Mouse (Mus musculus): Measurements from ENCODE around the gene Usp34.
"Not testable (repeated sequence)": the region's sequence is repeated elsewhere in the genome, so short reads cannot be mapped to it uniquely, and the experiment has no call there.

Usp34 gene

DNA sequence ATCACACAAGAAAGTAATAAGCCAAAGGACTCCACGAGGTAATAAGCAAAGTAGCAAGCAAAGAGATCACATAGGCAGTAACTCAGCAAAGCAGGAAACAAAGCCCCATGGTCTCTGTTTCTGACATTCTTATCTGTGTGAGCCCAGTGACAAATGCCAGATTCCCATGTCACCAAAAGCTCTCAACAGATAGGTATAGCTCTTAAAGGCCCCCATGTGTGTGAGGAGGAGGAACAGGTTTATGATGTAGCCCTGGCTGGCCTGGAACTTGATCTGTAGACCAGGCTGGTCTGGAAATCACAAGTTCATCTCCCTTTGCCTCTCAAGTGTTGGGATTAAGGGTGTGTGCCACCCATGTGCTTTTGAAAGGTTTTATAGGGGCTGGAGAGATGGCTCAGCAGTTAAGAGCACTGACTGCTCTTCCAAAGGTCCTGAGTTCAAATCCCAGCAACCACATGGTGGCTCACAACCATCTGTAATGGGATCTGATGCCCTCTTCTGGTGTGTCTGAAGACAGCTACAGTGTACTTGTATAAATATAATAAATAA is 53.1 kb downstream of the Usp34 start:
- not testable (repeated sequence) for DNase-seq

DNA sequence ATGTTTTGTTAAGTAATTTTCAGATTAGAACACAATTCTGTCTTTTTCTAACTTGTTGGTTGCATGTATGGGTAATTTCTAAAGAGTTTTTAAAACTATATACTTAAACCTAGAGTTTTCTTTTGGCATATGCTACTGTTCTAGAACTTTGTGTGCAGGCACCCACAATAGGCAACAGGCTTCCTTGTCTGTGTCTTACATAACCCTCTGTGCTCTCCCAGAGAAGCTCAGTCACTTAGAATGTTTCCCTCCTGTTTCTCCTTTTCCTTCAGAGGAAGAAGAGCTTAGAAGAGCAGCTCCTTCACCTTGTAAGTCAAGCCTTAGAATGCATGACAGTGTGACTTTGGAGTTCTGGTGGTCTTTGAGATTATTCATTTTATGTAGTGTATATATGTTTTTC is 55.6 kb downstream of the Usp34 start:
- DNase-seq = no peak

DNA sequence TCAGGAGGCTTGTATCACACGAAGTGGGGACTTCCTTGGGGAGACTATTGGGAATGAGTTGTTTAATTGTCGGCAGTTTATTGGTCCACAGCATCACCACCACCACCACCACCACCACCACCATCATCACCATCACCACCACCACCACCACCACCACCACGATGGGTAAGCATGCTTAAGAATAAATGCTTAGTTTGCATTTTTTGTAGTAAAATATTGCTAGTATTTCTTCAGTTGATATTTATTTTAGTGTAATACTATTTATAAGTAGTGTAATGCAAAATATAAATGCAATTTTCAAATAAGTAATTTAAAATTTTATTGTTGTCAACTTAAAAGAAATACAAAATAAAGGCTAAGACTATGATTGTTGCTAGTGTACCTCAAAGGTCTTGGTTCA is 57.7 kb downstream of the Usp34 start:
- DNase-seq = no peak

DNA sequence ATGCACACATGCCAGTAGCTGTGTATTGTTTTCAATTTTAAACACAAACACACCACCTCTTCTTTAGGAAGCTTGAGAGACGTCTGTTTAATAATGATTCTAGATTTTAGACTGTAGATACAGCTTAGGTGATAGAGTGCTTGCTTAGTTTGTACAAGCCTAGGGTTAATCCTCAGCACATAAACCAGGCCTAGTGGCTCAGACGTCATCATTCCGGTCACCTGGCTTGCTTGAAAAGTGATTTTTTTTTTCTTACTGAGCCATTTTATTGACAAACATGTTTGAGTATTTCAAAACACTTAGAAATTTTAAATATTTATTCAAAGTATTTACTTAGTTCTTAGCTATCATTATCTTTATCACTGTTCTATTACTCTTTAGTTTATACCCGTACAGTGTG is 65.3 kb downstream of the Usp34 start:
- DNase-seq = no peak

DNA sequence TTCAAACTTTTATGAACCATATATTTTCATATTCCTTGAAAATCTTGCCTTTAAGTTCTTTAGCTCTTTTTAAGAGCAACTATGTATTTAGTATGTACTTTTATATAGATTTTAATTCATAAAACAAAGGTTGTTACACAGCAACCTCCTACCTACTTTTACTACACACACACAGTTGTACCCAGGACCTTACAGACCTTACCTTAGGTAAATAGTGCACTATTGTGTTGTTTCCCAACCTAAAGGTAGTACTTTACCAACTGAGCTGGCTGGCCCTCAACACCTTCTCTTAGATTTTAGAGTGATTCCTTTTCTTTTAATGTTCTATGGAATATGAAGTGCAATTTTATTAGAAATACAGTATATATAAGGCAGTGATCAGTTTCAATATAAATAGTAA is 65.8 kb downstream of the Usp34 start:
- no peak for DNase-seq

DNA sequence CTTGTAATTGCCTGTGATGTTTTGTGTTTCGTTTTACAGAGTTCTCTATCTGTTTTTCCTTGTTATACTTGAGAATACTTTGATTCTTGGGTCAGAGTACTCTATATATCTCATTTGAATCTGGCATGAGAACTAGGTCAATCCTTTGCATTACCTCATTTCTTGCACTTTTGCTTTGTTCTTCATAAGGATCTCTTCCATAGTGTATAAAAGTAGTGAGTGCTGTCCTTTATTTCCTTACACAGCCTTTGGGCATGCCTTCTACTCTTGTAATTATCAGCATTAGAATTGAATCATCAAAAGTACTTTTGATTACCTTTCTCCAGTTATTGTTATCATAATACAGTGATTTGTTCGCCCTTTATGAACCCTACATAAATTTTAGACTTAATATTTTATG is 73.4 kb downstream of the Usp34 start:
- no peak for DNase-seq

DNA sequence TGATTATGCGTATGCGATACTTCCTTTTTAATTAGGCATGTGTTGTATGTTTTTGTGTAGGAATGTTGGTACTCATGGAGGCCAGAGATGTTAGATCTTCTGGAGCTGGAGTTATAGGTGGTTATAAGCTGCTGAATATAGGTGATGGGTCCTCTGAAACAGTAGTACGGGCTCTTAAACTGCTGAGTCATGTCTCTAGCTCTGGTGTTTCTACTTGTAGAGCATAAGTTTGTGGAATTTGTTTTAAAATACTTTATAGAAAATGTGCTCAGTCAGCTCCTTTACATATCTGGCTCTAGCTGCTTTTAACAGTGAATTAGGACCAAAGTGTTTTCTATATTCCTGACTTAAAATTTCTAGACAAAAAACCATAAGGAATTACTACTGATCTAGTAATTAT is 73.9 kb downstream of the Usp34 start:
- no peak for DNase-seq

DNA sequence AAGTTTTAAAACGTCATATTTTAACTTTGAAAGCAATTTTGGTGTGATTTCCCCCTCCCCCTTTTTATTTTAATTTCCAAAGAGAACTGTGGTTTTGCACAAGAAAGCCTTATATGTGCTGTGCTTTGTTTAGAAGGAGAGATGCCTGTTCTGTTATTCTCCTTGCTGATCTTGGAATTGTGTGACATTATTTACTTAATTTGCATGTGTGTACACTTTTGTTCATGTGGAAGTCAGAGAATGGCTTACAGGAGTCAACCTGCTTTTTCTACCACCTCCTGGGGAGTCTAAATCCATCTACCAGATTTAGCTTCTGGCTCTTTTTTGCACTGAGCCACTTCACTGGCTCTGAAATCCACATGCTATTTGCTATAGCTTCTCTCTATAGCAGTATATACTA is 76.1 kb downstream of the Usp34 start:
- DNase-seq = no peak

DNA sequence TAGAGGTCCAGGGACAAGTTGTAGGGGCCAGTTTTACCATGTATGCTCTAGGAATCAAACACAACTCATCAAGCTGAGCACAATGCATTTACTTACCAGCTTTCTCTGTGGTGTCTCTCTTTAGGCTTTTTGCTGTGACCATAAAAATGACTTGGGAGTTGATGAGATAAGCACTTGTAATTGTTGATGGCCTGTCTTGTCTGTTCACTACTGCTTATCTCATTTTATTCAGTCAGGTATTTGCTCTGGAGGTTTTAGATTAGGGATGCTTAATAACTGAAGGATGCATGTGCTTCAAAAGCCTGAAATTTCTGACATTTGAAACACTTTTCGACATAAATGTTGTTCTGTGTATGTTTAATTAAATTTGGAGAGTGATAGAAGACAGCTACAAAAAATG is 83.0 kb downstream of the Usp34 start:
- no peak for DNase-seq

DNA sequence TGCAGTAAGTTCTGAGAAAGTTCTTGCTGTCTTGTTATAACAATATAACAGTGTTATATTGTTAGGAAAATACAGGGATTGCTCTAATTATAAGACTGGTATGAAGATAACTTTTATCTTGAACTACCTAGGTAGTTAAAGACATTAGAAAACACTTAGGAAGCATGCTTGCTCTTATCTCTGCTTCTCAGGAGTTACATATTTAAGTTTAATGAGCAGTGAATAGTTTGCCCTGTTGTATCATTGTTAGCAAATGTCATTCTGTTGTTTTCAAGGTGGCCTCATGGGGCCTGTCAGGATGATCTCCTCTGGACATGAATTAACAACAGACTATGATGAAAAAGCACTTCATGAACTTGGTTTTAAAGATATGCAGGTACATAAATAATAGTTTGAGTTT is 85.9 kb downstream of the Usp34 start:
- DNase-seq = no peak

DNA sequence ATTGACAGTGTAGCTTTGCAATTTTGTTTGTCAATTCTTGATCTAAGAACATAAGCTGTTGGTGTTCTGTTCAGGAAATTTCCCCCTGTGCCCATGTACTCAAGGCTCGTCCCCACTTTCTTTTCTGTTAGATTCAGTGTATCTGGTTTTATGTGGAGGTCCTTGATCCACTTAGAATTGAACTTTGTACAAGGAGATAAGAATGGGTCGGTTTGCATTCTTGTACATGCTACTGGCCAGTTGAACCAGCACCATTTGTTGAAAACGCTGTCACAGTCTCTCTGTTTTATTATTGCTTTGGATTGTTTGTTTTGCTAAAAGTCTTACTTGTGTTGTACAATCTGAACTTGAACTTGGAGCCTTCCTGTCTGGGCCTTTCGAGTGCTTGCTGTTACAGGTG is 89.9 kb downstream of the Usp34 start:
- DNase-seq = no peak

DNA sequence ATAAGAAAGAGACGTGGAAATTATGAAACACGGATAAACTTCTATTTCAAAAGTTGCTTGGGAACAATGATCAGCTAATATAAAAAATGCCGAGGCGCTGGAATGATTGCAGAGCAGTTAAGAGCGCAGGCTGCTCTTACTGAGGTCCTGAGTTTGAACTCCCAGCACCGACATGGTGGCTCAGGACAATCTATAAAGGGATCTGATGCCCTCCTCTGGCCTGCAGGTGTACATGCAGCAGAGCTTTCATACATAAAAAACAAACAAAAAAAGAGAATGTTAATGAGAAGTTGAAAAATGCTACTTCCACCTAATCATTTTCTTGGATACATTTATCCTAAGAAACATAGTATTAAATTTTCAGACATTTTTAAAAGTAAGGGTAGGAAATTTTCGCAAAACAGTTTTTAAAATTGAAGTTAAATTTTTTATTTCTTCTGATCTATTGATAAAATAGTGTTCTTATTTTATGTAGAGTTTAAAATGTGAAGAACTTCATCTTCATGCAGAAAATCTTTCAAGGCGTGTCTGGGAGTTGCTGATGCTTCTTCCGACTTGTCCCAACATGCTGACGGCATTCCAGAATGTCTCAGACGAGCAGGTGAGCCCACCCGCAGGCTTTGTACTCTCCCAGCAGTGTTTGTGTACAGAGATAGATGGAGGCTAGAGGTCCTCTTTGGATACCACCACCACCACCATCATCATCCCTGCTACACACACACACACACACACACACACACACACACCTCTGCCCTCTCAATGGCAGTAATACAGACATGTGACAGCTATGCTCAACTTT is 94.5 kb downstream of the Usp34 start:
- no peak for DNase-seq

DNA sequence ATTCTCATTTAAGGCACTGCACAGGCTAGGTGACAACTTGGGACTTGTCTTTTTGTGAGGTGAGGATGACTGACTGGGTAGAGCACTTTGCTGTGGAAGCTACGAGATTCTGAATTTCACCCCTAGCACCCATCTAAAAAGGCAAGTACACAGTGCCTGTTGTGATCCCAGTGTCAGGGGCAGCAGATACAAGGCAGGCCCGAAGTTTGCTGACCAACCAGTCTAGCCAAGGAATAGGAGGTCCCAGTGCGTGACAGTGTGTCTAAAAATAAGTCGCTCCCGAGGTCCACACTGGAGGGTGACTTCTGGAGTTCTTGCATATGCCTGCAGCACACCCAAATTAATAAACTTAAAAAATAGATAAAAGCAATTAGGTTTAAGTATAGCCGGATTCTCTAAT is 121.6 kb downstream of the Usp34 start:
- DNase-seq = no peak

DNA sequence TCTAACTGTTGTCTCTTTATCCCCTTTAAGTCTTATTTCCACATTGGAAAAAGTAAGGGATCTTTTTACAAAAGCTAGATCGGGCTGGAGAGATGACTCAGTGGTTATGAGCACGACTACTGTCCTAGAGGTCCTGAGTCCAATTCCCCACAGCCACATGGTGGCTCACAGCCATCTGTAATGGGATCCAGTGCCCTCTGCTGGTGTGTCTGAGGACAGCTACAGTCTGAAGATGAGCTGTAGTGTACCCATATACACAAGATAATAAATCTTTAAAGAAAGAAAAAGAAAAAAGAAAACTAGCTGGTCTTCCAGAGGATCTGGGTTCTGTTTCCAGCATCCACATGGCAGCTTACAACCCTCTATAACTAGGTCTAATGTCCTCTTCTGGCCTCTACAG is 123.3 kb downstream of the Usp34 start:
- DNase-seq = no peak

DNA sequence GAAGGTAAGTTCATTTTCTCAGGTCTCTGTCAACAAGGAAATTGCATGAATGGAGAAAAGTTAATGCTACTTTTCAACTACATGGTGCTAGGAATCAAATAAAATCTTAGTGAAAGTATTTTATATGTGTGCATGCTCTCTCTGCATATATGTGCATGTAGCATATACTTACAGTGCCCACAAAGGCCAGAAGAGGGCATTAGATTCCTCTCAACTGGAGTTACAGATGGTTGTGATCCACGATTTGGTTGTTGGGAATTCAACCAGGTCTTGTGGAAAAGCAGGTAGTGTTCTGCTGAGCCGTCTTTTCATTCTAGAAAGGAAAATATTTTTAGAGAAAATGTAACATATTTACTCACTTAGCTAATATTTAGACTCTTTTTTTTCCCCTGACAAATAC is 129.4 kb downstream of the Usp34 start:
- no peak for DNase-seq

DNA sequence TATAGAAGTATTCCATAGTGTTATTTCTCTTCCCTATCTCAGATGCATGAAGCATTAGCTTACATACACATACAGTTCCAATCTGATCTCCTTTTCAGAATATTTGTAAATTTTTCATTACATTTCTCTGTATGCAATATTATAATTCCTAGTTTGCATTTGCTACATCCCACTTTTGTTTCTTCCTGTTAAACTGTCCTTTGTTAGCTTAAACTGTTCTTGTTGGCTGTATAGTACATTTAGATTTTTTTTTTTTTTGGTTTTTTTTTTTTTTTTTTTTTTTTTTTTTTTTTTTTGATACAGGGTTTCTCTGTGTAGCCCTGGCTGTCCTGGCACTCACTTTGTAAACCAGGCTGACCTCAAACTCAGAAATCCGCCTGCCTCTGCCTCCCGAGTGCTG is 159.2 kb downstream of the Usp34 start:
- DNase-seq = not testable (repeated sequence)

DNA sequence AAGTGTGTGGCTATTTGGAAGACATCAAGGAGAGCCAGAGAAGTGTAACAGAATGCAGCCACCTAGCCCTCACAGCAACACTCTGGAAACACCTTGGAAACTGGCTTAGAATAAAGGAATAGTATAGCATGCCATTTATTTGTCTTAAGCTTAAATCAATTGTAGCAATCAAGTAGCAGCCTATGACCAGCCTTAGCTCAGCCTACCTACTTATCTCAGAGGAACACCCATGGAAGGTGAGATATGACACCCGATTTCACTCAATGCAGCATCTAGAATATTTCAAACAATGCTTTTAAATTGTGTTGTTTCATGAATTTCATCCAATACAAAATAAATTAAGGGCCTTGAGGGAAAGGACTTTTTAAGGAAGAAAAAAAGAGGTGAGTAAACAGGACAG is 183.3 kb downstream of the Usp34 start:
- DNase-seq = no peak

DNA sequence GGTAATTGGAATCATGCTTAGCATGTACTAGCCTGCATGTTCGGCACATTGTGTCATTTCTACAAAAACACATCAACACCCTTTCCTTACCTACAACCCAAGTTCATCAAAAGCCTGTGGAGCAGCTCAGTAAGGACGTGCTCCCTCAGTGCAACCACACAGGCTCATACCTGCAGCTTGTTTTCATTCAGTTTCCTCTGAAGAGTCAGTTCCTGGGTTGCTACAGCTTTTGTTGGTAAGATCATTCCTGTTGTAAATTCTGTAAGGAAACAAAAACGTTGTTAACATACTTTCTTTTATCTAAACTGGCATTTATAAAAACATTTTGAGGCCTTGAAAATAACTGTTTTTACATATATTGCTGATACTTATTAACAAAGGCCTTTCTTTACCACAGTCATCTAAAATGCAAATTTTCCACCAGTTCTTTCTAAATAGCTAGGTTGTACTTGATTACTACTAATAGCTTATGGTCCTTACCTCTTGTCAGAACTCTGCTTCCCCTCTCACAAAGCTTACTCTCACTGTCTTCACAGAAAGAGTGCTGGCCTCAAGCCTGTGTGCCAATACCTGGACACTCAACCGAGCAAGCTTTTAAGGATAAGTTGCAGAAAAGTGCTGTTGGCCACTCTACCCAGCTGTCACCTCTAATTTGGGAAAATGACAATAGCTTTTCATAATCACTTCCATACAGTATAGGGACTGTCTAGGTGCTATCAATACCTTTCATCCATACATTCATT is 185.5 kb downstream of the Usp34 start:
- no peak for DNase-seq

DNA sequence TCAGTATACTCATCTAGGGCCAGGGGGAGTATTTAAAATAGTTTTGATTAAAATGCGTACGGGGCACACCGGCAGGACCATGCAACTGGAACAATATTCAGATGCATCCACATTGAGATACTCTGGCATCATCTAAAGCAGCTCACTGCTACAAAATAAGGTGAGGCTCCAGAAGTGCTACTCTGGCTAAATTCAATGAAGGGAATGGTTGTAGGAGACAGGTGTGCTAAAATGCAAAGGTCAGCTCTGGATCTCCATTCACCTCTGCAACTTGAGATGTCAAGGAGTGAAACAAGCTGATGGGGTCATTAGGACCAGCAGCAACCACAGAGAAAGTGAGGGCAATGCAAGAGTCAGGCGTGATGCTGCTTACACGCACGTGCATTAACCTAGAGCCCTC is 188.5 kb downstream of the Usp34 start:
- DNase-seq = no peak

DNA sequence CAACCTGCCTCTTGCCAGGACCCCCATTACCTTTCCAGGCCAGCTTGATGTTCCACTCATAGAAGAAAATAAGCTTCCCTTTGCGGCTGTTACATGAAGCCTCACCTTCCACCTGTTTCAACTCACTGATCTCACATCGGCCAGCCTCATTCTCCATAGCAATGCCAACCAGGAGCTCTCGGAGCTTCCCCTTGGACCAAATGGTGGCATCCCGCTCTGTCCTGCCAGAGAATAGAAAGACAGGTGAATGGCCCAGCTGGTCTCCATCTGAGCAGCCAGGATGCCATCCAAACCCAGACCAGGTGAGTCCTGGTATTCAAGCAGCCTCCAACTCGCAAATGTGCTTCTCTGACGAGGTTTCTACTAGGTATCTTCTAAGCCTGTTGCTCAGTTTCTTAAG is 190.0 kb downstream of the Usp34 start:
- peak; percentile 46 for DNase-seq

DNA sequence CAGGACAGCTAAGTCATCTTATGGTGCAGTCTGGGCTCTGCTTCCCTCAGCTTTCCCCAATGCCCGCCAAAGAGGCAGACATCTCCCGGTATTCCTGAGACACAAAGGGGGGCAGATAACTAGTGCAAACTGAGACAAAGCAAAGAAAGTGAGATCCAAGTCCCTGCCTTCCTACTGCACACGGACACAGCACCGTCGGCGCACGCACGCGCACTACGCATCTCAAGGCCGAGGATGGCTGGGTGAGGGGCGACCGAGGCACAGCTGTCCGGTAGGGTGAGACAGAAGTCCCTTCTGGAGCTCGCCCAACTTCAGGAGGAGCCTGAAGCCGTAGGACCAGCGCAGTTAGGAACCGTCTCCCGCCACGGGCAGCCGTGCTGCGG is 190.6 kb downstream of the Usp34 start:
- no peak for DNase-seq

DNA sequence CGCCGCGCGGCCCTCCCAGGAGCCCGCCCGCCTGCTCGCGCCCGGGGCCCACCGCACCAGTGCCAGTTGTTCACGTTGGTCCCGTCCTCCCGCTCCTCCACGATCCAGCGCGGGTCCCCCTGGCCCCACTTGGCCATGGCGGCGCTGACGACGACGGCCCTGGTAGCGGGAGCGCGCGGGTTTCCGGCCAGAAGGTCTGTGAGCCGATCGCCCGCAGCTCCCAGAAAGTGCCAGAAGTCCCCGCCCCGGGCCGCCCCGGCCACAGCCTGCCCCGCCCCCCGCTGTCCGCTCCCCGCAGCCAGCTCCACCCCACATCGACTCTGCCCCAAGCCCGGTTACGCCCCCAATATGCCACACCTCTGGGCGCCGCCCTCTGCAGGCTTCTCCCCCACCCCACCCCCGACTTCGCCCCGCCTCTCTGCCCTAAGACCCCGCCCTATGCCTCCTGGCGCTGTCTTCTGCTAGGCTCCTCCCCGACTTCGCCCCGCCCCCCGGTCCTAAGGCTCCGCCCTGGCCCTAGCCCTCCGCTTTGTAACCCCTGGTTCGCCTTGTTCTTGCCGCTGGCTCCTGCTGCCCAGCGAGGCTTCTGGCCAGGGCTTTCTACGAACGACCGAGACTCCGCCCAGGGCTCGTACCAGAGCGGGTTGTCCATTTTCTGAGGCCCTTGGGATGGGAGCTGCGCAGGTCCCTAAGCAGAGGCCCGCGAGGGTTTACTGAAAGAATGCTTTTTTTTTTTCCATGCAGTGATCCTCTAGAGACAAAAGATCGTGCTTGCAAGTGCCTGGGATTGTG is 191.2 kb downstream of the Usp34 start, which contains the start of gene Ahsa2:
TSS of gene Ahsa2 (minus strand) at position 313 of the 792 bp plus-strand sequence.
- DNase-seq = peak; percentile 91

DNA sequence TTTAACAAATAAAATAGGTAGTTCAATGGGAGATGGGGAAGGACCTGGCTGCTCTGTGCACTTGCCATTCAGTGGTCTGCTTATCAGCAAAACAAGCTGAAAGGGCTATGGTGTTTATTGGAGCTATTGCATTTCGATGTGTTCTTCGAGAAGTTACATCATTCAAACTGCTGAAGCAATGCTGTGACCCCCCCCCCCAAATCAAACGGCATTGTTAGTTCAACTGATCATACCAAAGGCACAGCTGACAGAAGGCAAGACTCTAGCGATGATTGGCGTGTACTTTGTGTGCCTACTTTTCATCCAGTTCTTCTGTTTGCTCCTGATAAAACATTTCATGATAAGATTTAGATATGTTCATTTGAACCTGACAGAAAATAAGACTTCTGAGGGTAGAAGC is 191.9 kb downstream of the Usp34 start:
- DNase-seq = no peak

All from cerebellum, adult 11 months (tissue).